Comparison of ENCODE assay signal across 19 mouse cellular contexts in the genomic region with DNA sequence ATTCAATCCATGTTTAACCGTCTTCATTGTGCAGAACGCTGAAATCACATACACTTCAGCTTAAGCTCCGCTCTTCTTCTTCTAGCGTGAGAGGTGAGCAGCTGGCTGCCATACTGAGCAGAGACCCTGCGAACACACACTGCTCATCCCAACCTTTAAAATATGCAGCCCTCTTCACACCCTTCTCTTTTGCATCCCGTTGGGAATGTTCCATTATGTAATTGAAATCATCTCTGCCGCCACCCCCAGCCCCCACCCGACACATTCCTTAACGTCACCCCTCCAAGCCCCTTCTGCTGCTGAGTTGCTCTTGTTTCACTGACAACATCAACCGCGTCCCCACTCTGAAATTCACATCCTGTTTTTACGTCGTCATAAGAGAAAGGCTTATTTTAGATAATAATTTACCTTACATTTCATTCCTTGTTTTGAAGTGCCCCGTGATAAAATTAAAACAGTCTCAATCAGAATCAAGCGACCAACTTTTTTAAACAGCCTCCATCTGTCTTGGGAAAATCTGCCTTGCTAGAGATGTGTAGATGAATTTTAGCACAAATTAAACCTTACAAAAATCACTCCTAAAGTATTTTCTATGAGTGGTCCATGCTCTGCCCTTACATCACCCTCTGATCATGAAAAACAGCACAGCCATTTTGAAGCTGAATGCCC.
A peak's percentile ranks its signal among the peaks of the same experiment; 100 is the strongest.
DNase-seq lines count a peak whose midpoint lies in the region; ATAC-seq and TF ChIP-seq lines count a peak whose summit lies in the region.
"Had no signal": no experiment of that assay in that cellular context is flagged by ENCODE, and none has a peak within 500 bp of the region (broad histone marks: within the 10 kb centered on the region; RNA-seq: fewer than 3 reads in every experiment).

No protein-coding gene starts in this region.

- WGBS in midbrain, embryonic 11.5 days = 82% methylated on average over 15 of the region's 15 CpGs
- 74% methylated on average over 15 of the region's 15 CpGs for WGBS in midbrain, postnatal 0 days
- WGBS in forebrain, embryonic 14.5 days = 75% methylated on average over 15 of the region's 15 CpGs
- 77% methylated on average over 15 of the region's 15 CpGs for WGBS in intestine, postnatal 0 days

- TF ChIP-seq CTCF in midbrain, postnatal 0 days (IDR thresholded peaks at IDR 0.05) = no peak
- no peak for TF ChIP-seq CTCF in intestine, postnatal 0 days (IDR thresholded peaks at IDR 0.05; ENCODE audit: low read depth)

- no peak overlapping the region for H3K4me2 ChIP-seq in midbrain, embryonic 11.5 days
- no peak overlapping the region for H3K4me2 ChIP-seq in midbrain, postnatal 0 days (ENCODE audit: low read depth, low read length, poor library complexity, severe bottlenecking)
- H3K4me2 ChIP-seq in forebrain, embryonic 14.5 days (ENCODE audit: low read length) = no peak overlapping the region
- H3K4me2 ChIP-seq in intestine, postnatal 0 days (replicated peaks; ENCODE audit: low read depth) = no peak overlapping the region
- H3K4me2 ChIP-seq: hindbrain, embryonic 12.5 days; midbrain, embryonic 13.5 days had no signal

- no peak overlapping the region for H3K4me3 ChIP-seq in midbrain, embryonic 11.5 days (ENCODE audit: low read depth, low read length)
- H3K4me3 ChIP-seq in midbrain, postnatal 0 days (ENCODE audit: low read depth, low read length) = no peak overlapping the region
- H3K4me3 ChIP-seq in forebrain, embryonic 14.5 days (ENCODE audit: low read depth, low read length) = no peak overlapping the region
- no peak overlapping the region for H3K4me3 ChIP-seq in intestine, postnatal 0 days (ENCODE audit: low read depth, low read length)
- H3K4me3 ChIP-seq: hindbrain, embryonic 12.5 days; midbrain, embryonic 13.5 days had no signal

- H3K4me1 ChIP-seq in midbrain, embryonic 11.5 days (ENCODE audit: control insufficient read depth, insufficient read depth, low read length) = no peaks in the 10 kb centered on the region
- H3K4me1 ChIP-seq in midbrain, postnatal 0 days (ENCODE audit: insufficient read depth, low read length) = 0 out of 2 replicates have a peak, but pooled peaks cover 2% of the 10 kb centered on the region
- no peaks in the 10 kb centered on the region for H3K4me1 ChIP-seq in forebrain, embryonic 14.5 days (ENCODE audit: control insufficient read depth, insufficient read depth, low read length)
- no peaks in the 10 kb centered on the region for H3K4me1 ChIP-seq in intestine, postnatal 0 days (replicated peaks; ENCODE audit: control insufficient read depth, insufficient read depth, low read length)
- H3K4me1 ChIP-seq: hindbrain, embryonic 12.5 days had no signal

- H3K9ac ChIP-seq in midbrain, embryonic 11.5 days (ENCODE audit: low read length) = no peak overlapping the region
- no peak overlapping the region for H3K9ac ChIP-seq in midbrain, postnatal 0 days (replicated peaks; ENCODE audit: low read length, poor library complexity, severe bottlenecking)
- no peak overlapping the region for H3K9ac ChIP-seq in forebrain, embryonic 14.5 days (ENCODE audit: low read length)
- no peak overlapping the region for H3K9ac ChIP-seq in intestine, postnatal 0 days (ENCODE audit: low read depth, low read length)
- H3K9ac ChIP-seq: hindbrain, embryonic 12.5 days; midbrain, embryonic 13.5 days had no signal

- H3K27me3 ChIP-seq in midbrain, embryonic 11.5 days (ENCODE audit: control insufficient read depth, insufficient read depth, low read length) = no peaks in the 10 kb centered on the region
- H3K27me3 ChIP-seq in midbrain, postnatal 0 days (ENCODE audit: insufficient read depth, low read length) = no peaks in the 10 kb centered on the region
- no peaks in the 10 kb centered on the region for H3K27me3 ChIP-seq in forebrain, embryonic 14.5 days (replicated peaks; ENCODE audit: control insufficient read depth, insufficient read depth, low read length)
- no peaks in the 10 kb centered on the region for H3K27me3 ChIP-seq in intestine, postnatal 0 days (replicated peaks; ENCODE audit: control insufficient read depth, insufficient read depth, low read length)
- H3K27me3 ChIP-seq: hindbrain, embryonic 12.5 days; midbrain, embryonic 13.5 days had no signal

- H3K27ac ChIP-seq in midbrain, embryonic 11.5 days (ENCODE audit: low read depth, low read length) = no peak overlapping the region
- H3K27ac ChIP-seq in midbrain, postnatal 0 days (ENCODE audit: low read depth, low read length) = no peak overlapping the region
- H3K27ac ChIP-seq in forebrain, embryonic 14.5 days (ENCODE audit: low read depth, low read length) = no peak overlapping the region
- H3K27ac ChIP-seq in intestine, postnatal 0 days (ENCODE audit: low read depth, low read length) = no peak overlapping the region
- H3K27ac ChIP-seq: hindbrain, embryonic 12.5 days; midbrain, embryonic 13.5 days had no signal

- H3K36me3 ChIP-seq in midbrain, embryonic 11.5 days (ENCODE audit: control insufficient read depth, insufficient read depth, low read length) = no peaks in the 10 kb centered on the region
- H3K36me3 ChIP-seq in midbrain, postnatal 0 days (ENCODE audit: insufficient read depth, low read length) = no peaks in the 10 kb centered on the region
- no peaks in the 10 kb centered on the region for H3K36me3 ChIP-seq in forebrain, embryonic 14.5 days (ENCODE audit: control insufficient read depth, insufficient read depth, low read length)
- no peaks in the 10 kb centered on the region for H3K36me3 ChIP-seq in intestine, postnatal 0 days (ENCODE audit: control insufficient read depth, insufficient read depth)
- H3K36me3 ChIP-seq: hindbrain, embryonic 12.5 days; midbrain, embryonic 13.5 days had no signal

- DNase-seq in midbrain, embryonic 11.5 days (ENCODE audit: low spot score, missing footprints) = peak; percentile 72
- DNase-seq in midbrain, postnatal 0 days (ENCODE audit: low spot score) = no peak
- peak; percentile 47 for DNase-seq in forebrain, embryonic 14.5 days (ENCODE audit: low spot score)
- DNase-seq in left cerebral cortex, postnatal 10 days (ENCODE audit: extremely low spot score in 1 of 2, low spot score in 2 of 2) = peak; percentile 38 to 40
- peak; percentile 15 to 51 for DNase-seq in right cerebral cortex, postnatal 36 days (ENCODE audit: low spot score in 2 of 2)
- no peak for DNase-seq in cerebellum, postnatal 36 days
- DNase-seq: adrenal gland, postnatal 25 days; cerebellum, postnatal 14 days; gastrocnemius, postnatal 10 days; heart, adult 18-20 months; lung, adult 2 months; lung, postnatal 4 days; thymus, postnatal 4 days had no signal

- H3K9me3 ChIP-seq in midbrain, embryonic 11.5 days (ENCODE audit: control insufficient read depth, low read length) = no peaks in the 10 kb centered on the region
- no peaks in the 10 kb centered on the region for H3K9me3 ChIP-seq in midbrain, postnatal 0 days (ENCODE audit: low read length)
- H3K9me3 ChIP-seq in forebrain, embryonic 14.5 days (replicated peaks; ENCODE audit: control insufficient read depth, low read length) = no peaks in the 10 kb centered on the region
- no peaks in the 10 kb centered on the region for H3K9me3 ChIP-seq in intestine, postnatal 0 days (ENCODE audit: control insufficient read depth)
- H3K9me3 ChIP-seq: hindbrain, embryonic 12.5 days; midbrain, embryonic 13.5 days had no signal

- intact Hi-C loops in left cerebral cortex, postnatal 10 days (cut with DNase I) = no loop called here

- no peak for ATAC-seq in midbrain, embryonic 11.5 days (ENCODE audit: low FRiP score)
- ATAC-seq in midbrain, postnatal 0 days (ENCODE audit: low FRiP score) = no peak
- ATAC-seq in forebrain, embryonic 14.5 days = peak; percentile 80; the same call in 1 of the 2 replicates
- ATAC-seq in inflammation-experienced regulatory T-cells, adult 6 months = no peak
- no peak for ATAC-seq in intestine, postnatal 0 days
- ATAC-seq: activated CD4-positive, CD25-positive, alpha-beta regulatory T cell, adult 4 months; midbrain, embryonic 13.5 days; Patski had no signal

Comparison
In these comparisons a context has a peak if more than half of its experiments do, and no peak if none do; other contexts are left out.
1. DNase-seq: peak in midbrain, embryonic 11.5 days (single experiment), forebrain, embryonic 14.5 days (single experiment), left cerebral cortex, postnatal 10 days (2 of 2) and right cerebral cortex, postnatal 36 days (2 of 2); none in midbrain, postnatal 0 days (single experiment) and cerebellum, postnatal 36 days (0 of 2).